Mouse (Mus musculus): ENCODE results near the gene Msrb1. TPM values are rescaled to one million over a fixed set of nuclear protein-coding genes. Genes with fewer than 3 reads are reported as not detected.

The Msrb1 gene
- polyA plus RNA-seq, 1 experiment from 2014 or later, result 41.3 TPM

DNA sequence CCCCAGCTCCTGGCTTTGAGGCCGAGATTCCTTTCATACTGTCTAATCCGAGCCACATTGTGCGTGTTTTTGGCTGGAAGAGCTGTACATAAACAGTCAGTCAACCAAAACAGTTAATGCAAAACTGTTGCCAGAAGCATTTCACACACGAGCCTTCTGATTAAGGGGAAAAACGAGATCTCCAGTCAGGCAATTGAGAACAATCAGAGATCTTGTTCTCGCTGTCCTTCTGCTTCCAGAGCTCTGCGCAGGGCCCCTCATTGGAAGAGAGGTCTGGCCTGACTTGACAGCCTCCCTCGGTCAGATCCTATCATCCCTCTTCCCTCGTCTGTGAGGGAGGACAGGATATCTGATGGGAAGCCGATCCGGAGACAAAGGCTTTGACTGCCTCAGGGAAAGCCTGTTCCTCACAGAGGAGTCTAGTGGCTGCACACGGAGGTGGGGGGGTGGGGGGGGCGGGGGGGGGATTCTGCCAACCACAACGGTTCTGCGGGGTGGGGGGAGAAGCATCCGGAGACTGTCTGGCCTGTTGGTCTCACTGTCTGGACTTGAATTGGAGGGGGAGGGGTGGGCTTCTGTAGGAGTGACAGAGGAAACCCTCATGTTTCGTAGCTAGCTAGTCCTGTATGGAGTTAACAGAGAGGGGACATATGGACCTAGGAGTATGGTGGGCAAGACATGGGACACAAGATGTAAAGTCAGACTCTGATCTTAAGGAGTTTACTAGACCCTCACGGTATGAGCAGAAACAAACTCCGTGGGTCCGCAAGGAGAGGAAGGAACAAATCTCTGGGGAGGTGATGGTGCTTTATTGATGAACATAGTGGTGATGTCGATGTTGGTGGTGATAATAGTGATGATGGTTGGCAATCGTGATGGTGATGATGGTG lies 28.8 kb downstream of the Msrb1 start:
- Histone ChIP-seq H3K27ac (ENCODE audit: low read length) (no peak overlapping the region), H3K9me3 (ENCODE audit: control insufficient read depth, low read depth, low read length) (no peaks in the 10 kb centered on the region), H3K9ac (replicated peaks; ENCODE audit: low read depth, low read length) (no peak overlapping the region), H3K4me3 (ENCODE audit: low read depth, low read length) (no peak overlapping the region), H3K36me3 (ENCODE audit: control insufficient read depth, insufficient read depth, low read length) (no peaks in the 10 kb centered on the region), H3K4me1 (ENCODE audit: control insufficient read depth, insufficient read depth, low read length) (0 out of 2 replicates have a peak, but pooled peaks cover 7% of the 10 kb centered on the region), H3K4me2 (replicated peaks; ENCODE audit: low read depth, low read length) (no peak overlapping the region), H3K27me3 (ENCODE audit: control insufficient read depth, insufficient read depth, low read length) (no peaks in the 10 kb centered on the region)
- WGBS, result 46% methylated on average over 22 of the region's 22 CpGs
- no peak for ATAC-seq (ENCODE audit: insufficient number of reproducible peaks, insufficient read depth, low FRiP score, low read depth)

DNA sequence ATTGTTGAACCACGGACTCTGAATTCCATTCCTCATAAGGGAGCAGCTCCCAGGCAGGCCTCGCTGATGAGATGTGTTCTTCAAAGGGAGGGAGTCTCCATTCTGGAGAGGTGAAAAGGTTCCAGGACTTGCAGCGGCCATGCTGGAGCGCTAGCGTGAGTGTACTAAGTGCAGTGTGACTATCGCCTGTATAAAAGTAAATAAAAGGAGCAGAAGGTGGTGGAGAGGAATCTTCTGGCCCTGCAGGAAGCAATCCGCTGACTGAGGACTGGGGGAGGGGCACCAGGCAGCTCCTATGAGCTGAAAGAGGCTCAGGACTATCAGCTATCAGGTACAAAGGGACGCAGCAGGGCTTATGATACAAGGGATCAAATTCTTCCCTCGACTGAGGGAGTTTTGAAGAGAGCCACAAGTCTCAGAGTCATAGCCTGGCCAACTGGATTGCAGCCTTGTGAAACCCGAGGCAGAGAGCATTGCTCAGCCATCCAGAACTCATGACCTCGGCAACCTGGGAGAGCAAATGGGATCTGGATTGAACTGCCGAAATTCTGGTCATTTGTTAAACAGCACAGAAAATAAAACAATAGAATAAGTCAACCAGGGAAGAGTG lies 29.9 kb downstream of the Msrb1 start:
- 23% methylated on average over 12 of the region's 12 CpGs for WGBS
- no peak overlapping the region for H3K27ac ChIP-seq (ENCODE audit: low read length)
- no peak for ATAC-seq (ENCODE audit: insufficient number of reproducible peaks, insufficient read depth, low FRiP score, low read depth)

DNA sequence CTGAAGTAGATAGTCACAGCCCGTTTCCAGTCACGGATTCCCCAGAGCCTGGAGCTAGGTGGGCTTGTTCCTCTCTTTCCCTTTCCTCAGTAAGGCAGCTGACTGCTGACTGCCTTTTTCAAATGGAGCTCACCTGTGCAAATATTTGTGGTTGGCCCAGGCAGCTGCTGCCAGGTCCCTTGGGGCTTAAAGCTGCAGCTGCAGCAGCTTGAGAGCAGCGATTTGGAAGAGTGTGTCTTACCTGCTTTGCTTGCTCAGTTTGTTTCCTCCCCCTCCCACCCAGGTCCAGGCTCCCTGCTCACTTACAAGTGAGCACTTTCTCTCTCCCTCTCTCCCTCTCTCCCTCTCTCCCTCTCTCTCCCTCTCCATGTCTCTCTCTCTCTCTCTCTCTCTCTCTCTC lies 32.7 kb downstream of the Msrb1 start:
- 35% methylated on average over 3 of the region's 3 CpGs for WGBS
- Histone ChIP-seq H3K27ac (ENCODE audit: low read length) (no peak overlapping the region), H3K9ac (replicated peaks; ENCODE audit: low read depth, low read length) (no peak overlapping the region), H3K27me3 (ENCODE audit: control insufficient read depth, insufficient read depth, low read length) (no peaks in the 10 kb centered on the region), H3K4me1 (ENCODE audit: control insufficient read depth, insufficient read depth, low read length) (0 out of 2 replicates have a peak, but pooled peaks cover 7% of the 10 kb centered on the region), H3K4me3 (ENCODE audit: low read depth, low read length) (no peak overlapping the region), H3K9me3 (ENCODE audit: control insufficient read depth, low read depth, low read length) (no peaks in the 10 kb centered on the region), H3K4me2 (replicated peaks; ENCODE audit: low read depth, low read length) (no peak overlapping the region), H3K36me3 (ENCODE audit: control insufficient read depth, insufficient read depth, low read length) (no peaks in the 10 kb centered on the region)
- ATAC-seq (ENCODE audit: insufficient number of reproducible peaks, insufficient read depth, low FRiP score, low read depth), result no peak

More for the DNA sequence above, 29.9 kb downstream of the Msrb1 start:
- 0 out of 2 replicates have a peak, but pooled peaks cover 7% of the 10 kb centered on the region for H3K4me1 ChIP-seq (ENCODE audit: control insufficient read depth, insufficient read depth, low read length)
- no peak overlapping the region for H3K9ac ChIP-seq (replicated peaks; ENCODE audit: low read depth, low read length)
- H3K9me3 ChIP-seq (ENCODE audit: control insufficient read depth, low read depth, low read length), result no peaks in the 10 kb centered on the region
- no peaks in the 10 kb centered on the region for H3K36me3 ChIP-seq (ENCODE audit: control insufficient read depth, insufficient read depth, low read length)
- no peaks in the 10 kb centered on the region for H3K27me3 ChIP-seq (ENCODE audit: control insufficient read depth, insufficient read depth, low read length)
- H3K4me2 ChIP-seq (replicated peaks; ENCODE audit: low read depth, low read length), result no peak overlapping the region
- no peak overlapping the region for H3K4me3 ChIP-seq (ENCODE audit: low read depth, low read length)

DNA sequence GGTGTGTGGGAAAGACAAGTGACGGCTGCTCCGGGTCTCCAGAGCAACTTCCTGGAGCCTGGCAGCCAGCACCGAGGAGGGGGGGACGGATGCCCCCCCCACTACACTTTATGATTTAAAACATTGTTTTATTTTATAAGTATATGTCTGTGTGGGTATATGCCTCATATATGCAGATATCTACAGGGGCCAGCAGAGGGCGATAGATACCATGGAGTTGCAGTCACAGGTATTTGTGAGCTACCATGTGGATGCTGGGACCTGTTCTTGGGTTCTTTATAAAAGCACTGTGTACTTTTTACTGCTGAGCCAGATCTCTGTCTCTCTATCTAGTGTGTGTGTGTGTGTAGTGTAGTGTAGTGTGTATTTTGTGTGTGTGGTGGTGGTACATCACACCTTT lies 36.8 kb downstream of the Msrb1 start:
- no peaks in the 10 kb centered on the region for H3K9me3 ChIP-seq (ENCODE audit: control insufficient read depth, low read depth, low read length)
- ATAC-seq (ENCODE audit: insufficient number of reproducible peaks, insufficient read depth, low FRiP score, low read depth), result no peak
- H3K9ac ChIP-seq (replicated peaks; ENCODE audit: low read depth, low read length), result no peak overlapping the region
- H3K27ac ChIP-seq (ENCODE audit: low read length), result no peak overlapping the region
- H3K4me3 ChIP-seq (ENCODE audit: low read depth, low read length), result no peak overlapping the region
- H3K27me3 ChIP-seq (ENCODE audit: control insufficient read depth, insufficient read depth, low read length), result no peaks in the 10 kb centered on the region
- 0 out of 2 replicates have a peak, but pooled peaks cover 2% of the 10 kb centered on the region for H3K4me1 ChIP-seq (ENCODE audit: control insufficient read depth, insufficient read depth, low read length)
- H3K36me3 ChIP-seq (ENCODE audit: control insufficient read depth, insufficient read depth, low read length), result no peaks in the 10 kb centered on the region
- 84% methylated on average over 5 of the region's 5 CpGs for WGBS
- no peak overlapping the region for H3K4me2 ChIP-seq (replicated peaks; ENCODE audit: low read depth, low read length)

DNA sequence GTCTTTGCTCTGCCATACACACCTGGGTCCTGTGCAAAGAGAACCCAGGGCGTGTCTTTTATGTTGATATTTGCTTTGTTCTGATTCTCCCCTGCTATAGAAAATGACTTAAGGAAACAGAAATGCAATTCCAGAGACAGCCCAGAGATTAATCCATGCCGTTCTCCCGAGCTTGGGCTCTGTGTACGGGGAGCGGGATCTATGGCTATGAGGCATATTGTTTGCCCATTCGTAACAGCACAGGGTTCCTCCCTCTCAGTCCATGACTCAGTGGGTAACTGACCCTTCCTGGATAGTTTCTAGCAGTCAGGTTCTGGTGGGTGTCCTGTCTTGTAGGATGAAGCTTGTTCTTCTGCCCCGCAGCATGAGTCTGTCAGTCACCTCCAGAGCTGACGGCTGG lies 38.7 kb downstream of the Msrb1 start:
- WGBS, result 61% methylated on average over 8 of the region's 8 CpGs
- H3K4me3 ChIP-seq (ENCODE audit: low read depth, low read length), result no peak overlapping the region
- no peaks in the 10 kb centered on the region for H3K9me3 ChIP-seq (ENCODE audit: control insufficient read depth, low read depth, low read length)
- no peak overlapping the region for H3K27ac ChIP-seq (ENCODE audit: low read length)
- no peak overlapping the region for H3K4me2 ChIP-seq (replicated peaks; ENCODE audit: low read depth, low read length)
- no peaks in the 10 kb centered on the region for H3K4me1 ChIP-seq (ENCODE audit: control insufficient read depth, insufficient read depth, low read length)
- peak; percentile 53; the same call in 1 of the 2 replicates for ATAC-seq (ENCODE audit: insufficient number of reproducible peaks, insufficient read depth, low FRiP score, low read depth)
- no peaks in the 10 kb centered on the region for H3K27me3 ChIP-seq (ENCODE audit: control insufficient read depth, insufficient read depth, low read length)
- no peaks in the 10 kb centered on the region for H3K36me3 ChIP-seq (ENCODE audit: control insufficient read depth, insufficient read depth, low read length)
- no peak overlapping the region for H3K9ac ChIP-seq (replicated peaks; ENCODE audit: low read depth, low read length)

DNA sequence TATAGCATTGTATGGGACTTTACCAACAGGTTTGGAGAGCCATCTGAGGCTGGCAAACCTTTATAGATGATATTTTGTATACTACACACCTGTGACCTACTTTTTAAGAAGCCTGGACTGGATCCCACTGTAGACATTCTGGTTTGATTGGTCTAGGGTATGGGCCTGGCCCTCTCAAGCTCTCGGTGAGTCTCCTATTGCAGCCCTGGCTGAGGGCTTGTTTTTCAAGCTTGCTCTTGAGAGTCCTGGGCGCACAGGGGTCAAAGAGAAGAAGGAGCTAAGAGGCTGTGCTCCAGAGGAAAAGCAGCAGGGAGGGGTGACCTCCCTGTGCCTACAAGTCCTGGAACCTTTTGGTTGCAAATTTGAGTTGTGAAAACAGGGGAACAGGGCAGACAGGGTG lies 40.6 kb downstream of the Msrb1 start:
- Histone ChIP-seq H3K4me2 (replicated peaks; ENCODE audit: low read depth, low read length) (no peak overlapping the region), H3K4me1 (ENCODE audit: control insufficient read depth, insufficient read depth, low read length) (no peaks in the 10 kb centered on the region), H3K9ac (replicated peaks; ENCODE audit: low read depth, low read length) (no peak overlapping the region), H3K27ac (ENCODE audit: low read length) (no peak overlapping the region), H3K9me3 (ENCODE audit: control insufficient read depth, low read depth, low read length) (no peaks in the 10 kb centered on the region), H3K4me3 (ENCODE audit: low read depth, low read length) (no peak overlapping the region), H3K36me3 (ENCODE audit: control insufficient read depth, insufficient read depth, low read length) (no peaks in the 10 kb centered on the region), H3K27me3 (ENCODE audit: control insufficient read depth, insufficient read depth, low read length) (no peaks in the 10 kb centered on the region)
- no peak for ATAC-seq (ENCODE audit: insufficient number of reproducible peaks, insufficient read depth, low FRiP score, low read depth)
- WGBS, result 73% methylated on average over 2 of the region's 2 CpGs

DNA sequence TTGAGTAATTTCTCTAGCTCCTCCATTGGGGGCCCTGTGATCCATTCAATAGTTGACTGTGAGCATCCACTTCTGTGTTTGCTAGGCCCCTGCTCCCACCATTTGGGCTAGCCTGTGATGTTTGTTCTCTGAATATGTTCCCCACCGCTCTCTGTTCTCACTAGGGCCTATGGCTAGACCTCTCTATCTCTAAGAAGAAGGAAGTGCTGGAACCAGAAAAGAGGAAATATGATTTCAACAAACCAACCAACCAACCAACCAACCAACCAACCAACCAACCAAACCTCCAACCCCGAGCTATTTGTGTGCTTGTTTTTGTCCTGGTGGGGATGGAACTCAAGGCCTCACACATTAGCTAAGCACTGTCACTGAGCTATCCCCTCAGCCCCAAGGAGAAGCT lies 44.4 kb downstream of the Msrb1 start:
- WGBS, result 79% methylated on average over 2 of the region's 2 CpGs

DNA sequence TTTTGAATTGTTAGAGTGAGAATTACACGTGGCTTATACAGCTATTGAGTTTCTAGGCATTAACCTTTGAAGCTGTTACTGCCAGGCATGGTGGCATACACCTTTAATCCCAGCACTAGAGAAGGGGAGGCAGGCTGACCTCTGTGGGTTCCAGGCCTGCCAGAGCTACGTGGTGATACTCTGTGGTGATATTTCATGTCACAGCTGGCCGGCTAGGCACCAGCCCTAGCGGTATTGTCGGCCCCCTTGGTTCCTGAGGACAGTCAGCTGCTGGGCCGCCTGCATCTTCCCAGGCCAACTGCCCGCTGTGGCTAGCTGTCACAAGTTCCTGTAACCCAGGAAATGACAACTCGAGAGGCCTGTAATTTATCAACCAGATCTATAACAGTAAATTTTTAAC lies 55.7 kb downstream of the Msrb1 start:
- H3K4me2 ChIP-seq (replicated peaks; ENCODE audit: low read depth, low read length), result no peak overlapping the region
- ATAC-seq (ENCODE audit: insufficient number of reproducible peaks, insufficient read depth, low FRiP score, low read depth), result no peak
- no peaks in the 10 kb centered on the region for H3K9me3 ChIP-seq (ENCODE audit: control insufficient read depth, low read depth, low read length)
- H3K9ac ChIP-seq (replicated peaks; ENCODE audit: low read depth, low read length), result no peak overlapping the region
- no peak overlapping the region for H3K27ac ChIP-seq (ENCODE audit: low read length)
- H3K4me1 ChIP-seq (ENCODE audit: control insufficient read depth, insufficient read depth, low read length), result no peaks in the 10 kb centered on the region
- WGBS, result 44% methylated on average over 8 of the region's 8 CpGs
- no peaks in the 10 kb centered on the region for H3K36me3 ChIP-seq (ENCODE audit: control insufficient read depth, insufficient read depth, low read length)
- H3K4me3 ChIP-seq (ENCODE audit: low read depth, low read length), result no peak overlapping the region
- no peaks in the 10 kb centered on the region for H3K27me3 ChIP-seq (ENCODE audit: control insufficient read depth, insufficient read depth, low read length)

More for the DNA sequence above, 44.4 kb downstream of the Msrb1 start:
- Histone ChIP-seq H3K9me3 (ENCODE audit: control insufficient read depth, low read depth, low read length) (no peaks in the 10 kb centered on the region), H3K4me3 (ENCODE audit: low read depth, low read length) (no peak overlapping the region), H3K4me2 (replicated peaks; ENCODE audit: low read depth, low read length) (no peak overlapping the region), H3K27me3 (ENCODE audit: control insufficient read depth, insufficient read depth, low read length) (no peaks in the 10 kb centered on the region), H3K9ac (replicated peaks; ENCODE audit: low read depth, low read length) (no peak overlapping the region), H3K36me3 (ENCODE audit: control insufficient read depth, insufficient read depth, low read length) (no peaks in the 10 kb centered on the region), H3K4me1 (ENCODE audit: control insufficient read depth, insufficient read depth, low read length) (no peaks in the 10 kb centered on the region), H3K27ac (ENCODE audit: low read length) (no peak overlapping the region)
- no peak for ATAC-seq (ENCODE audit: insufficient number of reproducible peaks, insufficient read depth, low FRiP score, low read depth)

All from stomach, embryonic 14.5 days (tissue).